Mouse (Mus musculus) thymus, adult 18-20 months (tissue): Measurements from ENCODE around the gene Disc1.

ENCODE experiments used
- DNase-seq, 2 experiments: peaks; one replicate each; pipeline ENCODE4 v3.0.0; 2022; ENCODE audit warnings: mixed read lengths in 2 of 2

The Disc1 gene

DNA sequence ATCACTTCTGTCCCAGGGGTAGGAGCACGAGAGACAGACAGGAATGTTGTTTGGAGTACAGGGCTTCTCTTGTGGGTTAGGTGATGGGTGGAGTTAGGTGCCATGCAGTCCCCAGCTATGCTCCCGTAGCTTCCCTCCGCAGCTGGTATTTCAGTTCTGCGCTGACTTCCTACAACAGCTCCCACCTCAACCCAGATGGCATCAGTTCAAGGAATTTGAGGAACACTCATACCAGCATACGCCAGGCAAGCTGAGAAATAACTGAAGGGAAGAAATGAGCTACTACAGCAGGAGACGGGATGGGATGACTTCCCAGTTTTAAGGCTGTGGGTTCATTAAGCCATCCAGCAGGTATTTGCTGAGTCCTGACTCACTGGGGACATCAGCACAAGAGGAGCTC lies 76.8 kb downstream of the Disc1 start:
- DNase-seq = no peak

DNA sequence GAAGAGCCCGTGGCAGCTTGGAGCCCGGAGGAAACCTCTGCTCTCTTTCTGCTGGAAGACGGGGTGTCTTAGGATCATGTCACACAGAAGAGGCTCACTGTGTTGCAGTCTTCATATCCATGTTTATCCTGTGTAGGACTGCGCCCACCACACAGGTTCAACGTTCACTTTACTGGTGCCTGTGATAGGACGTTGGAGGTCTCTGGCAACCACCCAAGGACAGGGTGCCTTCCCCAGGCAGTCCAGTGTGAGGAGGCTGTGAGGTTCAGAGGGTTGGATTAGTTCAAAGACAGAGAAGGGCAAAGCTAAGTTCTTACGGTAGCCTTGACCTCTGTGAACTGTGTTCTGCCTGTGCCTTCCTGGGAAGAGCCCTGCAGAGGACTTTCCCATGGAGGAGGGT lies 77.3 kb downstream of the Disc1 start:
- DNase-seq = no peak

DNA sequence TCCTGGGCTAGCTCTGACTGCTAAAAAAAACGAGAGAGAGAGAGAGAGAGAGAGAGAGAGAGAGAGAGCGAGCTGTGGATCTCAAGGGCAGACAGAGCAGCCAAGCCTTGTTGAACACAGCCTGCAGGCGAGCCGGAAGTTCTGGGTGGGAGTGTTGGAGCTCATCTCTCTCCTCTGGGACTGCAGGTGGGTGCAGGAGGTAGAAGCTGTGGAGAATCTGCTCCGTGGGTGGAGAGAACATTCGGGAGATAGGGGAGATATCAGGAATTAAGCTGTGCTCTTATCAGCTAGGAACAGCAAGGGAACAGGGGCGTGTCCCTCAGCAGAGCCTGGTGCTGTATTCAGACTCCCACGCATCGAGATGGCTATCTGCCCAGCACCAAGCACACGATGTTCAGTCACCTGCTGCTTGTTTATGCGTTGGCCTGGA lies 79.7 kb downstream of the Disc1 start:
- no peak for DNase-seq

DNA sequence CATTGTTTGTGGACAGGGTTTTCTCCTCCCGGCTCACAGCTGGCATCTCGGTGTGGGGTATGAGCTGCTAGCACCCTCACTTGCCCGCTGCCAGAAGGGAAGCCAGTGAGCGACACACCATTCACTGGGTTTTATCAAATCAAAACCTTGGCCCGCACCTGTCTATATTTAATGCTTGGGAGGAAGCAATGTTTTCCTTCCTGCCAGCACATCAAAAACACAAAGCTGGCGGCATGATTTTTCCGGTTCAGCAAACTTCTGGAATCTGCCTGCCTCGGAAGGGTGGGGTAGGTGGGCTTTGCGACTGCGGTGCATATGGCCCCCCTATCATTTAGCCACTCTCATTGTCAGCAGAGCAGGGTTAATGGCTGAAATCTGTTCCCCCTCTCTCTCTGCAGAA lies 80.9 kb downstream of the Disc1 start:
- no peak for DNase-seq

DNA sequence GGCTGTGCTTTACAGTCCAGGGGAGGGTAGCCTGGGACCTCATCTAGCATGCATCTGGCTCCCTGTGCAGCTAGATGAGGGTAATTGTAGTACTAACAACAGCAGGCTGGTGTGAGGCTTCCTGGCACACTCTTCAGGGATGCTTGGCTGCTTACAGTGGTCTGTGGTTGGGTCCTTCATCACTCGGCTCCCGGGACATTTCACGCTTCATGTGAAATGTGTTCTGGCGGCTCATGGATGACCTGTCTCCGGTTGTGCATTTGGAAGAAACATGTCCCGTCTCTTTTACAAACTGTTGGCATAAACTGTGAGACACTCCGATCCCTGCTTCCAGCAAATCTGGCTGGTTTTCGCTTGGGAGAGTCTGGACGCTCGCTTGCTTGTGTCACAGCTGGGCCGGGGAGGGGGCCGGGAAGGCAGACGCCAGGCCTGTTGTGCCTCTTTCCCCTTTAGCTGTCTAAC lies 85.7 kb downstream of the Disc1 start:
- DNase-seq = no peak

DNA sequence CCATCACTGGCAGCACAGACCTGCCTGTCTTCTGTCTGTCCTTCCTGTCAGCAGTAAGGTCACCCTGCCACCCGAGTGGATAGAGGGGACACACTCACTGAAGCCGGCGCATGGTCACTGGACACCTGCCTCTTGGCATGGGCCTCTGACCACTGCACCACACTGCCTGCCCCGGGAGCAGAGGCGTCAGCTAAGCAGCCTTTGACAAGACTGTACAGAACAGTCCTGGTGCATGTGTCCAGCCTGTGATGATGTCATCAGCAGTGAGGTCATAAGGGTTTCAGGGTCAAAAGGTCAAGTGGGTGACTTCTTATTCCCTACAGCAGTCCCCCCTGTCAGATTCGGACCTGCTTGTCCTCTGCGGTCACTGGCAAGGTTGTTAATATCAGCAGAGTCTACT lies 87.0 kb downstream of the Disc1 start:
- DNase-seq = no peak

DNA sequence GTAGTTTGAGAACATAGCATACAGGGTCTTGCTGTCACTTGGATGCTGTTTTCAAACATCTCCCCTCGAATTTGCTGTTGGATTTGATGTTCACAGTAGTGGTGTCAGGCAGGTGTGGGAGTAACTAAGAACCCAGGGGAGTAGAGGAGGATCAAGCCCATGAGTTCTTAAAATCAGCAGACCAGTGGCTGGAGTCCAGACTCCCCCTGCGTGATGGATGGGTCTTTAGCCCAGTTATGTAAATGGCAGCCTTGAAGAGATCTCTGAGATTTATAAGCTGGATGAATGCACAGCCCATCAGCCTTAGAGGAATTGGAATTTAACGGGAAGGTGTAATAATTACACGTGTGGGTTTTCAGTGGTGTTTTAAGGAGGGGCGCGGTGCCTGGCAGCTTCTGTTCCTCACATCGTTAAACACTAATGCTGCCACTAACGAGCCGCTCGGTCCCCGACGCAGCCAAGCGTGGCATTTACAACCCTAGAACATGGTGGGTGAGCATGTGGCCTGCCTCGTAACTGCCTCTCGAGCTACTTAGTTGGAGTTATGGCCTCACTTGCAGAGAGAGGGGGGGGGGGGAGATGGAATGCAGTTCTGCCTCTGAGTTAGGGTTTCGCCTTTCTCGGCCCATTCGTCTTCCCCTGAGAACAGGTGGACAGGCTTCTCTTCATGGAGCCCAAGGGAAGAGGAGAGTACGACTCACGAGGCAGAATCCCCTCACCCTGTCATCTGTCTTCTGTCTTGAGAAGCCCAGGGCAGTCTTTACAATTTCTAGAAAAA lies 103.1 kb downstream of the Disc1 start:
- DNase-seq = no peak

GRCm38 (mm10) chr8:125157641-125158005 lies 103.6 kb downstream of the Disc1 start:
- DNase-seq = no peak

- no peak for DNase-seq
Observed at GRCm38 (mm10) chr8:125159387-125159786, 105.4 kb downstream of the Disc1 start.

DNA sequence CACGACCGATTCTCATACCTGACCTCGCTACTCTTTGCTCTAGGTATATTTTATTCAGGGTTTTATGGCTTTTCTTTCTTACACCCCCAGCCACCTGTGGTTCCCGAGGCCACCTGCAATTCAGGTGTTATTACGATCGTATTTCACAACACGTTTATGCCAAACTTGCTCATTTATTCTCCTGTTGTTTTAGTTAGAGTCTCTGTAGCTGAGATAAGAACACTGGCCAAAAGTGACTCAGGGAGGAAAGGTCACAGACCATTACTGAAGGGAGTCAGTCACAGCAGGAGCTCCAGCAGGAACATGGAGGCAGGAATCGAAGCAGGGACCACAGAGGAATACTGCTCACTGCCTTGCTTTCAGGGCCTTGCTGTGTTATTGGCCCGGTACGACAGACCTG lies 109.5 kb downstream of the Disc1 start:
- DNase-seq = no peak

DNA sequence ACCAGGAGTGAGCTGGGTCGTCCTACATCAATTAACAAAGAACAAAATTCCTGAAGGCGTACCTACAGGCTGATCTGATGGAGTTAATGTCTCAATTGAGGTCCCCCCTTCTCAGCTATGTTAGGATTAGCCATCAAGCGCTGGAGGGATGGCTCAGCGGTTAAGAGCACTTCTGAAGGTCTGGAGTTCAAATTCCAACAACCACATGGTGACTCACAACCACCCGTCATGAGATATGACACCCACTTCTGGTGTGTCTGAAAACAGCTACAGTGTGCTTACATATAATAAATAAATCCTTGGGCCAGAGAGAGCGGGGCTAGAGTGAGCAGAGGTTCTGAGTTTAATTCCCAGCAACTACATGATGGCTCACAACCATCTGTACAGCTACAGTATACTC lies 109.9 kb downstream of the Disc1 start:
- DNase-seq = no peak

DNA sequence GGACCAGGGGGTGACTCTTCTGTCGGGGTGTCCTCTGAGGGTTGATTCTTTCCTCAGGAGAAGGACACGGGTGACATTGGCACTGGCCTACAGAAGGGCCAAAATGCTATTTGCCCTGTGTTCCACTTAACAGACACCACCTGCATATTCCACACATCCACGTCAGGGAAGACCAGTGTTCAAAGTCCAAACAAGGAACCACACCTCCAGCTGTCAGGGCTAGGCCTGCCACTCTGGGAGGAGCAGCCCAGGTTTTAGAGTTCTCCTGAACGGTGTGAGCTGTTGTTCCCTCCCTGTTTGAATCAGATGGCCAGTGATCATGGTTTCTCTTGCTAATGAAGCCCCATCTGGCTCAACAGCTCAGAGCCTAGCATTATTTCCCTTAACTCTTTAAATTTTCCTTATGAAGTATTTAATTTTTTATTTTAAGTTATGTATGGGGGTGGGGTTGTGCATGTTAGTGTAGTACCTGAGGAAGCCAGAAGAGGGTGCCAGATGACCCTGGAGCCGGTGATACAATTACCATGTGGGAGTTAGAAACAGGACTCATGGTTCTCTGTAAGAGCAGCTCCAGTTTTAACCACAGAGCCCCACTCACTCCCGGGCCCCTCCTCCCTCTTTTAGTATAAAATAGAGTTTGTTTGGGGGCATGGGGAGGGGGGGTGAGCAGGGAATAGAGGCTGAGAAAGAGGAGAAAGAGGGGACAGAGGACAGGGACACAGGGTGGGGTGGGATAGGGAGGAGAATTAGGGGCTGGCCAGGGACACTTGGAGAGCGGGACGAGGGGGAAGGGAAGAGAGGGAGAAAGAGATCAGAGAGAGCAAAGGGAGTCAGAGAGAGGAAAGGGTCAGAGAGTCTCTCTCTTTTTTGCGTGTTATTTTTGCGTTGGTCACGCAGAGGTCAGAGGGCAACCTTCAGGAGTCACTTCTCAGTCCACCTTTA lies 111.8 kb downstream of the Disc1 start:
- no peak for DNase-seq

GRCm38 (mm10) chr8:125166545-125166944 lies 112.5 kb downstream of the Disc1 start:
- no peak for DNase-seq

DNA sequence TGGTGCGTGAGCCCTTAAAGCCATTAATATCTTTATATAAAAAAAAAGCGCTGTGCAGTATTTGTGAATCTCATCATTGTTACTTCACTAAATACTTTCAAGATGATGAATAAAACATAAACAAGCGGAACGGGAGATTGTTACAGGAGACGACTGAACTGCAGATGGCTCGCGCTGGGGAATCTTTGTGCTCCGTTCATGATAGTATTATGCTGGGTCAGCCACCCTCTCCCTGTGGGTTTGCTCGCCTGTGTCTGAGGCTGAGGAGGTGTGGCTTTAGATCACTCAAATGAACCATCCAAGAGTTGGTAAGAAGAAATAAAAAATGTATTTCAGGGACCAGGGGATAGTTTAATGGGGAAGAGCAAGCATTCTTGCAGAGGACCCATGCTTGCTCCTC lies 113.0 kb downstream of the Disc1 start:
- DNase-seq = no peak

GRCm38 (mm10) chr8:125169628-125170027 lies 115.6 kb downstream of the Disc1 start:
- no peak for DNase-seq

GRCm38 (mm10) chr8:125171531-125171930 lies 117.5 kb downstream of the Disc1 start:
- DNase-seq = no peak

- no peak for DNase-seq
Observed at GRCm38 (mm10) chr8:125174237-125174636, 120.2 kb downstream of the Disc1 start.

- DNase-seq = no peak
Observed at GRCm38 (mm10) chr8:125174851-125175250, 120.9 kb downstream of the Disc1 start.

GRCm38 (mm10) chr8:125175661-125176060 lies 121.7 kb downstream of the Disc1 start:
- DNase-seq = no peak

DNA sequence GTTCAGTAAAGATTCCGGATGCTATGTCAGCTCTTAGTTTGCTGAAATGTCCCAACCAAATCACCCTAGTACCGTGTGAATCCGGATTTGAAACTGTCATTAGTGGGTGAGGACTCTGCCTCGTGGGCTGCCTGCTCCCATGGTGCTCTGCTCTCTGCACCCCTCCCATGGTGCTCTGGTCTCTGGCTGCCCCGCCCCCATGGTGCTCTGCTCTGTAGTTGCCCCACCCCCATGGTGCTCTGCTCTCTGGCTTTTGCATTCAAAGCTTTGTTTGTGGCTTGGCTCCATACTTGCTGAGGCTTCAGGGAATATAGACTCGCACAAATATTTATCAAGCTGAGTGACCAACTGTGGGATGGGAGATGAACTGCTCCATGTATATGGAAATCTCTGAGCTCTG lies 123.1 kb downstream of the Disc1 start:
- no peak for DNase-seq

DNA sequence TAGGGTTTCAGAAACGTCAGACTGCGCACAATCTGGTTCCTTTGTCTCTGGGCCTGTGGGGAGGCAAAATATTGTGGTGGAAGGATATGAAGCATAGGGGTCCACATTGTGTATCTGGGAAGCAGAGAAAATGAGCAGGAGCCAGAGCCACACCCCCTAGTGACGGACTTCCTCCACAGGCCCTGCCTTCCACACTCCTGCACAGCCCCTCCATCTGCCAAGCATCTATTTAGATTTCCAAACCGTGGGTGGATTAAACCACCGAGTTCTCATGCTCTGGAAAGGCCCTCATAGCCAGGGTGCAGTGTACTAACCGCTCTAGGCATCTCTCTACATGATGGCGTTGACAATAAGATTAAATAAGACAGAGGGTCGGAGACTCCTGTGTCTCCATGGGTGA lies 124.0 kb downstream of the Disc1 start:
- DNase-seq = no peak

- peak; percentile 31 to 46 for DNase-seq
Observed at GRCm38 (mm10) chr8:125183548-125184451, 129.8 kb downstream of the Disc1 start.

DNA sequence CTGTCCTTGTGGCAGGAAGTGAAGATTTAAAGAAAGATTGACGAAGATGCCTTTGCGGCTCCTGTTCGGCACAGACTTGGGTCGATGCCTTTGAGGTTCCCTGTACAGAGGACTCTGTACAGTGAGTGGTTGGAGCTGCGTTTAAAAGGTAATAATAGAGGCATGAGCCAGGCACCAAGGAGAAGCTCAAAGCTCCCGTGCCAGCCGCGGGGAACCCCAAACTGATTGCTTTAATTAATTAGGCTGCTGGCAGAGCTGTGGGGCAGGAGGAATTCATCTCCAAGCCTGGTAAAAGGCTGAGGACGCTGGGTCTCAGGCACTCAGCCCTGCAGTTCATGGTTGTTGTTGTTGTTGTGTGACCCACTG lies 130.4 kb downstream of the Disc1 start:
- no peak for DNase-seq
